Mouse (Mus musculus) stomach, postnatal 0 days (tissue): ENCODE results near the gene Jag1. TPM values are rescaled to one million over a fixed set of nuclear protein-coding genes. Genes with fewer than 3 reads are reported as not detected.

Experiments
- ATAC-seq: fragments of 200-750 bp; cut with Nextera tagmentation; 2 replicates; pipeline ENCODE4 v1.8.0; 2017; ENCODE audit not compliant: low FRiP score, low TSS enrichment
- DNase-seq: peaks from one replicate; pipeline ENCODE4 v3.0.0-alpha.2; 2016; ENCODE audit warnings: low spot score
- H3K27ac ChIP-seq: fragments of 300-500 bp; sonication (generic); replicated peaks from 2 replicates; pipeline ENCODE4 v1.5.1; 2014; ENCODE audit warnings: mild to moderate bottlenecking, control low read depth
- H3K27me3 ChIP-seq: fragments of 300-500 bp; sonication (generic); 2 replicates; pipeline ENCODE4 v1.6.1; 2014; ENCODE audit warnings: low read length; ENCODE audit not compliant: control insufficient read depth, insufficient read depth
- H3K36me3 ChIP-seq: fragments of 300-500 bp; sonication (generic); 2 replicates; pipeline ENCODE4 v1.6.1; 2014; ENCODE audit warnings: low read length, mixed read lengths; ENCODE audit not compliant: control insufficient read depth, insufficient read depth
- H3K4me1 ChIP-seq: fragments of 300-500 bp; sonication (generic); replicated peaks from 2 replicates; pipeline ENCODE4 v1.6.1; 2014; ENCODE audit warnings: antibody characterized with exemption; ENCODE audit not compliant: control insufficient read depth, insufficient read depth
- H3K4me2 ChIP-seq: fragments of 300-500 bp; sonication (generic); replicated peaks from 2 replicates; pipeline ENCODE4 v1.6.1; 2014; ENCODE audit warnings: low read depth, mild to moderate bottlenecking, control low read depth, moderate library complexity
- H3K4me3 ChIP-seq: fragments of 300-500 bp; sonication (generic); 2 replicates; pipeline ENCODE4 v1.5.1; 2014; ENCODE audit warnings: low read depth, low read length, control low read depth
- H3K9ac ChIP-seq: fragments of 300-500 bp; sonication (generic); 2 replicates; pipeline ENCODE4 v1.6.1; 2014; ENCODE audit warnings: mild to moderate bottlenecking, low read length, control low read depth, mixed read lengths
- H3K9me3 ChIP-seq: fragments of 300-500 bp; sonication (generic); 2 replicates; pipeline ENCODE4 v1.6.1; 2016; ENCODE audit warnings: low read length; ENCODE audit not compliant: control insufficient read depth
- CTCF ChIP-seq: IDR thresholded peaks from 2 replicates; pipeline ENCODE4 v1.5.1; 2016; ENCODE audit warnings: antibody characterized with exemption, low read depth, mild to moderate bottlenecking, moderate library complexity
- EP300 ChIP-seq: optimal IDR thresholded peaks from 2 replicates; pipeline ENCODE3; 2016; ENCODE audit warnings: antibody characterized with exemption
- WGBS: fragments of 180-500 bp; shearing (Covaris S2); extraction: QIAGEN DNeasy Blood & Tissue Kit; methylation state at CpG from one replicate; pipeline ENCODE4 v1.1.7; 2014; 5-methylcytosine and 5-hydroxymethylcytosine counted together
- polyA plus RNA-seq: library from polyadenylated mRNA; unstranded; fragments of >200 nt; fragmentation: Nextera tagmentation; extraction: Ambion mirVana; gene quantifications from 2 replicates; pipeline ENCODE4 v1.2.1, GENCODE M21; 2015

The Jag1 gene
- polyA plus RNA-seq, 1 experiment from 2014 or later: 8.2 TPM

- H3K36me3 ChIP-seq: no peaks in the 10 kb centered on the region
- no peaks in the 10 kb centered on the region for H3K9me3 ChIP-seq
- H3K4me3 ChIP-seq: no peak overlapping the region
- DNase-seq (no peak), ATAC-seq (no peak)
- 88% methylated on average over 1 of the region's 1 CpGs for WGBS
- no peak overlapping the region for H3K9ac ChIP-seq
- no peak for TF ChIP-seq EP300
- no peak for TF ChIP-seq CTCF
- H3K4me2 ChIP-seq: no peak overlapping the region
- no peaks in the 10 kb centered on the region for H3K27me3 ChIP-seq
- no peaks in the 10 kb centered on the region for H3K4me1 ChIP-seq
- no peak overlapping the region for H3K27ac ChIP-seq
Measured at GRCm38 (mm10) chr2:137138063-137138462, 21.6 kb upstream of the Jag1 start.

GRCm38 (mm10) chr2:137134035-137134434 lies 17.6 kb upstream of the Jag1 start:
- Histone ChIP-seq H3K4me3 (no peak overlapping the region), H3K9me3 (no peaks in the 10 kb centered on the region), H3K27ac (no peak overlapping the region), H3K4me2 (no peak overlapping the region), H3K4me1 (no peaks in the 10 kb centered on the region), H3K27me3 (no peaks in the 10 kb centered on the region), H3K9ac (no peak overlapping the region), H3K36me3 (no peaks in the 10 kb centered on the region)
- ATAC-seq (peak; percentile 69; the same call in 1 of the 2 replicates), DNase-seq (peak; percentile 21)
- TF ChIP-seq EP300: no peak
- no peak for TF ChIP-seq CTCF
- 68% methylated on average over 5 of the region's 5 CpGs for WGBS

GRCm38 (mm10) chr2:137124861-137125260 lies 8.4 kb upstream of the Jag1 start:
- no peaks in the 10 kb centered on the region for H3K27me3 ChIP-seq
- H3K4me1 ChIP-seq: no peaks in the 10 kb centered on the region
- no peak overlapping the region for H3K9ac ChIP-seq
- ATAC-seq (no peak), DNase-seq (no peak)
- no peaks in the 10 kb centered on the region for H3K9me3 ChIP-seq
- no peaks in the 10 kb centered on the region for H3K36me3 ChIP-seq
- H3K4me2 ChIP-seq: no peak overlapping the region
- WGBS: 40% methylated on average over 1 of the region's 1 CpGs
- H3K4me3 ChIP-seq: no peak overlapping the region
- TF ChIP-seq CTCF: no peak
- no peak for TF ChIP-seq EP300
- no peak overlapping the region for H3K27ac ChIP-seq

GRCm38 (mm10) chr2:137117321-137117690 lies 862 bp upstream of the Jag1 start:
- H3K9ac ChIP-seq: peak overlapping the region; percentile 93
- H3K4me1 ChIP-seq: no peaks in the 10 kb centered on the region
- ATAC-seq (peak; percentile 81), DNase-seq (peak; percentile 92)
- H3K4me3 ChIP-seq: peak overlapping the region; percentile 81
- under 1% methylated on average over 33 of the region's 33 CpGs for WGBS
- no peaks in the 10 kb centered on the region for H3K9me3 ChIP-seq
- H3K27me3 ChIP-seq: no peaks in the 10 kb centered on the region
- TF ChIP-seq CTCF (peak; percentile 92), EP300 (no peak)
- H3K4me2 ChIP-seq: peak overlapping the region; percentile 94
- H3K36me3 ChIP-seq: no peaks in the 10 kb centered on the region
- peak overlapping the region; percentile 99 for H3K27ac ChIP-seq

- Histone ChIP-seq H3K36me3 (no peaks in the 10 kb centered on the region), H3K27me3 (no peaks in the 10 kb centered on the region), H3K4me3 (peak overlapping the region; percentile 81), H3K4me1 (no peaks in the 10 kb centered on the region), H3K27ac (peak overlapping the region; percentile 99), H3K9ac (peak overlapping the region; percentile 93), H3K4me2 (peak overlapping the region; percentile 94), H3K9me3 (no peaks in the 10 kb centered on the region)
- peak; percentile 92 for ATAC-seq
- DNase-seq: peak; percentile 93
- WGBS: under 1% methylated on average over 60 of the region's 61 CpGs
- peak; percentile 4; the same call in 1 of the 2 replicates for TF ChIP-seq CTCF
- TF ChIP-seq EP300: peak; percentile 22
Measured at GRCm38 (mm10) chr2:137116675-137117320, 354 bp upstream of the Jag1 start.

GRCm38 (mm10) chr2:137115241-137116024 lies 1.0 kb downstream of the Jag1 start:
- H3K9me3 ChIP-seq: no peaks in the 10 kb centered on the region
- no peaks in the 10 kb centered on the region for H3K4me1 ChIP-seq
- peak overlapping the region; percentile 81 for H3K4me3 ChIP-seq
- H3K36me3 ChIP-seq: no peaks in the 10 kb centered on the region
- peak overlapping the region; percentile 94 for H3K4me2 ChIP-seq
- H3K27ac ChIP-seq: peak overlapping the region; percentile 99
- DNase-seq (peak; percentile 48), ATAC-seq (no peak)
- no peaks in the 10 kb centered on the region for H3K27me3 ChIP-seq
- TF ChIP-seq EP300 (no peak), CTCF (no peak)
- under 1% methylated on average over 40 of the region's 40 CpGs for WGBS
- peak overlapping the region; percentile 93 for H3K9ac ChIP-seq
